ENCODE assay signal across 25 mouse cellular contexts in the genomic region with DNA sequence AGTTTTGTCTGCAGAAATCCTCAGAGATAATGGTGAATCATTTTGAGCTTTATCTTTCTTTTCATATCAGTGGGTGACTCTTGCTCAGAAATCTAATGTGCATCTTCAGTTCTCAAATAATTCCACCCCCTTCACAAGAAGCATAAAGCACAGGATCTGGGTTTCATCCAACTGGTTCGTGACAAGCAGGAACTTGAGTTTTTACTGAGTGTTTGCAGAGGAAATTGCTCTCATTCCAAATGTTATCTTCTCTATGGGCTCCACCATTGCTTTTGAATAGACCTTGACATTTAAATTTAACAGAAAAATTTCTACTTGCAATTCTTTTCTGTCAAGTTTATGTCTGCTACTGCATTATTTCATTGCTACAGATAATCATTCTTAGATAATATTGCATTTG.
A peak's percentile ranks its signal among the peaks of the same experiment; 100 is the strongest.
DNase-seq lines count a peak whose midpoint lies in the region; ATAC-seq and TF ChIP-seq lines count a peak whose summit lies in the region.
"Had no signal": no experiment of that assay in that cellular context is flagged by ENCODE, and none has a peak within 500 bp of the region (broad histone marks: within the 10 kb centered on the region; RNA-seq: fewer than 3 reads in every experiment).

No protein-coding gene starts in this region.

- TF ChIP-seq CTCF in forebrain, postnatal 0 days (IDR thresholded peaks at IDR 0.05; ENCODE audit: low read depth), result no peak
- no peak for TF ChIP-seq CTCF in lung, embryonic 14.5 days (IDR thresholded peaks at IDR 0.05; ENCODE audit: low read depth)
- no peak for TF ChIP-seq CTCF in lung, adult 2 months (IDR thresholded peaks at IDR 0.05; ENCODE audit: insufficient read depth, low read length)

- H3K27me3 ChIP-seq in forebrain, postnatal 0 days (ENCODE audit: insufficient read depth, low read length), result no peaks in the 10 kb centered on the region
- H3K27me3 ChIP-seq in forebrain, embryonic 13.5 days, result no peaks in the 10 kb centered on the region
- H3K27me3 ChIP-seq in lung, embryonic 14.5 days (ENCODE audit: insufficient read depth, low read length), result no peaks in the 10 kb centered on the region
- H3K27me3 ChIP-seq: embryonic facial prominence, embryonic 13.5 days; forebrain, embryonic 15.5 days; heart, embryonic 12.5 days; heart, embryonic 15.5 days had no signal

- peak; percentile 8 for DNase-seq in adrenal gland, adult 2 months
- no peak for DNase-seq in adrenal gland, adult 18-20 months (ENCODE audit: low spot score in 2 of 2)
- no peak for DNase-seq in forebrain, postnatal 0 days
- peak; percentile 43 for DNase-seq in lung, embryonic 14.5 days
- no peak for DNase-seq in lung, adult 2 months
- no peak for DNase-seq in heart, postnatal 4 days
- DNase-seq: adrenal gland, postnatal 36 days; cerebellum, adult 11 months; cerebellum, adult 2 months; cerebellum, adult 9-11 months; cerebellum, postnatal 25 days; gastrocnemius, postnatal 25 days; heart, adult 18-20 months; heart, postnatal 10 days; heart, postnatal 36 days had no signal

- no peak overlapping the region for H3K4me2 ChIP-seq in forebrain, postnatal 0 days (ENCODE audit: low read depth)
- no peak overlapping the region for H3K4me2 ChIP-seq in forebrain, embryonic 13.5 days
- no peak overlapping the region for H3K4me2 ChIP-seq in lung, embryonic 14.5 days
- H3K4me2 ChIP-seq: embryonic facial prominence, embryonic 13.5 days; forebrain, embryonic 15.5 days; heart, embryonic 12.5 days; heart, embryonic 15.5 days; hindbrain, embryonic 14.5 days had no signal

- TF ChIP-seq POLR2A in lung, adult 2 months (IDR thresholded peaks at IDR 0.05; ENCODE audit: borderline replicate concordance, extremely low read depth, low read depth, low read length), result no peak

- no peaks in the 10 kb centered on the region for H3K9me3 ChIP-seq in forebrain, postnatal 0 days (ENCODE audit: low read length)
- no peaks in the 10 kb centered on the region for H3K9me3 ChIP-seq in forebrain, embryonic 13.5 days (replicated peaks)
- no peaks in the 10 kb centered on the region for H3K9me3 ChIP-seq in lung, embryonic 14.5 days (ENCODE audit: low read depth, low read length)
- H3K9me3 ChIP-seq: embryonic facial prominence, embryonic 13.5 days; forebrain, embryonic 15.5 days; heart, embryonic 12.5 days; heart, embryonic 15.5 days had no signal

- ATAC-seq in forebrain, postnatal 0 days, result peak; percentile 36; the same call in 1 of the 2 replicates
- no peak for ATAC-seq in forebrain, embryonic 13.5 days
- ATAC-seq in lung, embryonic 14.5 days (ENCODE audit: insufficient read depth), result no peak
- ATAC-seq: activated CD4-positive, CD25-positive, alpha-beta regulatory T cell, adult 4 months; forebrain, embryonic 15.5 days; hindbrain, postnatal 0 days; inflammation-experienced regulatory T-cells, adult 6 months; intestine, embryonic 16.5 days had no signal

- no peak overlapping the region for H3K4me3 ChIP-seq in forebrain, postnatal 0 days (ENCODE audit: low read depth, low read length)
- H3K4me3 ChIP-seq in forebrain, embryonic 13.5 days, result no peak overlapping the region
- H3K4me3 ChIP-seq in lung, embryonic 14.5 days (ENCODE audit: low read depth, low read length), result no peak overlapping the region
- no peak overlapping the region for H3K4me3 ChIP-seq in lung, adult 2 months (replicated peaks; ENCODE audit: extremely low read depth, low read depth, low read length)
- H3K4me3 ChIP-seq: embryonic facial prominence, embryonic 13.5 days; forebrain, embryonic 15.5 days; heart, embryonic 12.5 days; heart, embryonic 15.5 days had no signal

- H3K36me3 ChIP-seq in forebrain, postnatal 0 days (ENCODE audit: insufficient read depth), result no peaks in the 10 kb centered on the region
- no peaks in the 10 kb centered on the region for H3K36me3 ChIP-seq in forebrain, embryonic 13.5 days (ENCODE audit: poor library complexity, severe bottlenecking)
- H3K36me3 ChIP-seq in lung, embryonic 14.5 days (ENCODE audit: insufficient read depth), result no peaks in the 10 kb centered on the region
- H3K36me3 ChIP-seq: embryonic facial prominence, embryonic 13.5 days; forebrain, embryonic 15.5 days; heart, embryonic 12.5 days; heart, embryonic 15.5 days had no signal

- H3K27ac ChIP-seq in forebrain, postnatal 0 days (ENCODE audit: low read depth, low read length), result no peak overlapping the region
- no peak overlapping the region for H3K27ac ChIP-seq in forebrain, embryonic 13.5 days
- H3K27ac ChIP-seq in lung, embryonic 14.5 days (ENCODE audit: low read depth), result no peak overlapping the region
- H3K27ac ChIP-seq: embryonic facial prominence, embryonic 13.5 days; forebrain, embryonic 15.5 days; heart, embryonic 15.5 days; hindbrain, embryonic 14.5 days; hindbrain, postnatal 0 days had no signal

- 47% methylated on average over 1 of the region's 1 CpGs for WGBS in forebrain, postnatal 0 days
- whole genome bisulfite sequencing in forebrain, embryonic 13.5 days, result 71% methylated on average over 1 of the region's 1 CpGs
- 7% methylated on average over 1 of the region's 1 CpGs for WGBS in lung, embryonic 14.5 days
- WGBS in lung, adult 2 months, result 11% methylated on average over 1 of the region's 1 CpGs

- H3K4me1 ChIP-seq in forebrain, postnatal 0 days (ENCODE audit: insufficient read depth), result no peaks in the 10 kb centered on the region
- H3K4me1 ChIP-seq in forebrain, embryonic 13.5 days, result no peaks in the 10 kb centered on the region
- no peaks in the 10 kb centered on the region for H3K4me1 ChIP-seq in lung, embryonic 14.5 days (ENCODE audit: insufficient read depth)
- H3K4me1 ChIP-seq in lung, adult 2 months (ENCODE audit: control insufficient read depth, insufficient read depth, low read length), result no peaks in the 10 kb centered on the region
- H3K4me1 ChIP-seq: embryonic facial prominence, embryonic 13.5 days; forebrain, embryonic 15.5 days; heart, embryonic 12.5 days; heart, embryonic 15.5 days had no signal

- H3K9ac ChIP-seq in forebrain, postnatal 0 days, result no peak overlapping the region
- no peak overlapping the region for H3K9ac ChIP-seq in forebrain, embryonic 13.5 days
- H3K9ac ChIP-seq in lung, embryonic 14.5 days, result no peak overlapping the region
- H3K9ac ChIP-seq: embryonic facial prominence, embryonic 13.5 days; forebrain, embryonic 15.5 days; heart, embryonic 12.5 days; heart, embryonic 15.5 days; hindbrain, embryonic 14.5 days had no signal

Comparison
In these comparisons a context has a peak if more than half of its experiments do, and no peak if none do; other contexts are left out.
1. DNase-seq: peak in adrenal gland, adult 2 months (single experiment) and lung, embryonic 14.5 days (single experiment); none in adrenal gland, adult 18-20 months (0 of 2), forebrain, postnatal 0 days (single experiment), lung, adult 2 months (single experiment) and heart, postnatal 4 days (single experiment).